Mouse (Mus musculus): ENCODE measurements around the gene Scamp4. TPM values are rescaled to one million over a fixed set of nuclear protein-coding genes. Genes with fewer than 3 reads are reported as not detected.
A peak's percentile ranks its signal among the peaks of the same experiment; 100 is the strongest.

Gene Scamp4
- polyA plus RNA-seq, 1 experiment from 2014 or later: 65.9 TPM

DNA sequence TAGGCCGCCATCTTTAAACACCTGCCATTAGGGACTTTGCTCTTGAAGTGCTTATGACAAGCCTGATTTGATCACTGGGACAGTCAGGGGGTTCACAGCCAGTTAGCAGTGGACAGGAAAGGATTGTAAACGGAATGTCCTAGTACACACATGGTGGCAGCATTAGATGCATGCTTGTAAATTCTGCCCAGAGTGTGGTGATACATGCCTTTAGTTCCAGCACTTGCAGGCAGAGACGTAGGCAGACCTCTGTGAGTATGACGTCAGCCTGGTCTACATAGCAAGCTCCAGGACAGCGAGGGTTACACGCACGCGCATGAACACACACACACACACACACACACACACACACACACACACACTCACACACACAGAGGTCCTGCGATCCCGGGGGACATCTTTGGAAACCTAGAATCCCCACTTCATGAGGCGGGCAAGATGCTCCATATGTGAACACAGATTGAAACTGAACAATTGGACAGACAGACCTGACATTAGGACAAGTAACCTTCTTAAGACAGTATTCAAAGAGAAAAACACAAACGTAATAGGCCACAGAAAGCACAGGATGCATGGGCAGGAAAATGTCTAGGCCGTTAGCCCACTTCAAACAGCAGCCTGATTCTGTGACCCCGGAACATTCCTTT is 55.6 kb downstream of the Scamp4 start:
- Histone ChIP-seq H3K27me3 (ENCODE audit: control insufficient read depth, insufficient read depth, low read length) (no peaks in the 10 kb centered on the region), H3K4me3 (ENCODE audit: control insufficient read depth in 1 of 2, insufficient read depth in 1 of 2, low read depth in 1 of 2, low read length in 2 of 2) (no peak overlapping the region), H3K9ac (ENCODE audit: low read length) (no peak overlapping the region), H3K36me3 (ENCODE audit: control insufficient read depth, insufficient read depth, low read length) (no peaks in the 10 kb centered on the region), H3K27ac (replicated peaks in 1 of 2; ENCODE audit: control insufficient read depth in 1 of 2, insufficient read depth in 1 of 2, low read depth in 2 of 2, low read length in 2 of 2) (no peak overlapping the region), H3K4me1 (ENCODE audit: control insufficient read depth in 2 of 2, insufficient read depth in 2 of 2, low read length in 2 of 2) (peaks cover 13 to 29% of the 10 kb centered on the region in 2 experiments), H3K4me2 (ENCODE audit: low read length) (no peak overlapping the region), H3K9me3 (ENCODE audit: control insufficient read depth, low read length) (no peaks in the 10 kb centered on the region)
- no peak for ATAC-seq (ENCODE audit: insufficient number of reproducible peaks, insufficient read depth, low FRiP score, low read depth)
- WGBS: 83% methylated on average over 14 of the region's 14 CpGs

DNA sequence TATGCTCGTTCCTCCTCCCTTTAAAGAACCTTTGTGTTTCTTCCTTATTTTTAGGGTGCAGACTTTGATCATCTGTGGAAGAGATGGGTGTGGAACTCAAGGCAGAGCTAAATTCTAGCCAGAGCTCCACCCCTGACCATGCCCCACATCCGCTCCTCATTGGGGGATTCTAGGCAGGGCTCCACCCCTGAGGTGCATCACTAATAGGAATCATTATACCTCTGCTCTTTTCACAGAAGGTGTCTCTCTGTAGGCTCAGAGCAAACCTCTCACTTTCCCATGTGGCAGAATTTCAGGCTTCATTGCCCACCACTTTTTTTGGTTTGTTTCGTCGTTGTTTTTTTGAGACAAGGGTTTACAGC is 56.1 kb downstream of the Scamp4 start:
- 65% methylated on average over 4 of the region's 4 CpGs for WGBS
- H3K4me2 ChIP-seq (ENCODE audit: low read length): peak overlapping the region; percentile 47; the same call in 1 of the 2 replicates
- peak overlapping the region; percentile 51; the same call in 1 of the 2 replicates for H3K9ac ChIP-seq (ENCODE audit: low read length)
- no peak for ATAC-seq (ENCODE audit: insufficient number of reproducible peaks, insufficient read depth, low FRiP score, low read depth)
- peaks cover 18 to 34% of the 10 kb centered on the region in 2 experiments for H3K4me1 ChIP-seq (ENCODE audit: control insufficient read depth in 2 of 2, insufficient read depth in 2 of 2, low read length in 2 of 2)
- H3K9me3 ChIP-seq (ENCODE audit: control insufficient read depth, low read length): no peaks in the 10 kb centered on the region
- H3K4me3 ChIP-seq (ENCODE audit: control insufficient read depth in 1 of 2, insufficient read depth in 1 of 2, low read depth in 1 of 2, low read length in 2 of 2): no peak overlapping the region
- H3K27me3 ChIP-seq (ENCODE audit: control insufficient read depth, insufficient read depth, low read length): no peaks in the 10 kb centered on the region
- no peak overlapping the region for H3K27ac ChIP-seq (replicated peaks in 1 of 2; ENCODE audit: control insufficient read depth in 1 of 2, insufficient read depth in 1 of 2, low read depth in 2 of 2, low read length in 2 of 2)
- H3K36me3 ChIP-seq (ENCODE audit: control insufficient read depth, insufficient read depth, low read length): no peaks in the 10 kb centered on the region

DNA sequence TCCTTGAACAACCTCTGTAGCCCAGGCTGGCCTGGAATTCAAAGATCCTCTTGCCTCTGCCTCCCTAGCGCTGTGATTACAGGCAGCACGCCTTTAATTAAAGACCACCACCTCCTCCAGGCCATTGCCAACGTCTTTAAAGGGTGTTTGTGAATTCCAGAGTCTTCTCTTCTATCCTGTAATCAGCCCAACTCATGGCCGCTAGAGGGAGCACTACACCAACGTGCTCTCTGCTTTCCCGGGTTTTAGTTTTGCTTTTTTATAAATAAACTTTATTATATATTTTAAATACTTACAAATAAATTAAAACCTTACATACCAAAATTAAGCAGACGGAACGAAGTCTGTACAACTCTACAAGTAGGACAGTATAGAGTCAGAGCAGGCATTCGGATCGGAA is 56.5 kb downstream of the Scamp4 start:
- H3K4me2 ChIP-seq (ENCODE audit: low read length): peak overlapping the region; percentile 47
- H3K27ac ChIP-seq (replicated peaks in 1 of 2; ENCODE audit: control insufficient read depth in 1 of 2, insufficient read depth in 1 of 2, low read depth in 2 of 2, low read length in 2 of 2): no peak overlapping the region
- no peak for ATAC-seq (ENCODE audit: insufficient number of reproducible peaks, insufficient read depth, low FRiP score, low read depth)
- 11% methylated on average over 10 of the region's 10 CpGs for WGBS
- no peaks in the 10 kb centered on the region for H3K36me3 ChIP-seq (ENCODE audit: control insufficient read depth, insufficient read depth, low read length)
- peaks cover 22 to 36% of the 10 kb centered on the region in 2 experiments for H3K4me1 ChIP-seq (ENCODE audit: control insufficient read depth in 2 of 2, insufficient read depth in 2 of 2, low read length in 2 of 2)
- no peaks in the 10 kb centered on the region for H3K27me3 ChIP-seq (ENCODE audit: control insufficient read depth, insufficient read depth, low read length)
- peak overlapping the region; percentile 51 for H3K9ac ChIP-seq (ENCODE audit: low read length)
- peak overlapping the region in 1 of 2 experiments; percentile 17; a peak in 2 of 4 replicates for H3K4me3 ChIP-seq (ENCODE audit: control insufficient read depth in 1 of 2, insufficient read depth in 1 of 2, low read depth in 1 of 2, low read length in 2 of 2)
- no peaks in the 10 kb centered on the region for H3K9me3 ChIP-seq (ENCODE audit: control insufficient read depth, low read length)

DNA sequence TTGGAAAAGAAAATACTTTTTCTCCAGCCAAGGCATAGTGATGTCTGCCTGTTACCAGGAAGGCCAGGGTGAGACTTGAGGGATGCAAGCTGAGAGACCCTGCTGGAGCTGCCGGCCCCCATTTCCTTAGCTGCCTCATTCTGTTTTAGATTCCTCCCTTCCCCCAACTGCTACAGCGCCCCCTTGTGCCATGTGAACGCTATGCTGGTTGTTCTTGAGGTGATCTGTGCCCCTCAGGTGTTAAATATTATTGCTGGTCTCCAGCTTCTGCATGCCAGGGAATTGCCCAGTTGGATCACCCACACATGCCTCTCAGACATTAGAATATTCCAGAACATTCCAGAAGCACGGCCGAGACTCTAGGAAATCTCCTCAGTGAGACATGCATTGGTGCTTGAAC is 58.5 kb downstream of the Scamp4 start:
- no peaks in the 10 kb centered on the region for H3K27me3 ChIP-seq (ENCODE audit: control insufficient read depth, insufficient read depth, low read length)
- no peak overlapping the region for H3K4me2 ChIP-seq (ENCODE audit: low read length)
- peaks cover 8% of the 10 kb centered on the region for H3K36me3 ChIP-seq (ENCODE audit: control insufficient read depth, insufficient read depth, low read length)

DNA sequence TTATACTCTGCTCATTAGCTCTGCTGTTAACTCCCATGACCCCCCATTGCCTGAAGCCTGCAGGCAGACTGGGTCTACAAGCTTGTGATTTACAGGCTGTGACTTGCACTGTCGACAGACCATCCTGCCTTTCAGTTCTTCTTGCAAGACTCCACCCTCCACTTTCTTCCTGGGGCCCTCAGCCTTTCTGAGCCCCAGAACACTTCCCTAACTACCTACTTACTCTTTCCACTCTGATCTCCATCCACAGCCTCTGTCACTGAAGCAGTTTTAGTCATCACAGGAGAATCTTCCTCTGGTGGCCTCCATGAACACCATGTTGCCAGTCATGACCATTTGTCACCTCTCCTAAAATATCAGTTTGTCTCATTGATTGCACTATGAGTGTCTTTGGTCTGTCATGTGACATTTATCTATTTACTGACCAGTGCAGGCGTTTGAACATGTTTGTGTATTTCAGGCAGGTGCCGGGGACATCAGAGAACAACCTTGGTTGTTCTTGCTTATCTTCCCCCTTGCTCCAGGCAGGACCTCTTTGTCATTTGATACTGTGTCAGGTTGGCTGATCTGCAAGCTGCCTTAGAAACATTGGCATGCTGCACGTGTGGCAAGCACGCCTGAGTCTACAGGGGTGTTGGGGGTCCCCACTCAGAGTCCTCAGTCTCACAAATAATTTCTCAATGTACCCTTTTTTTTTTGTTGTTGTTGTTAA is 61.0 kb downstream of the Scamp4 start:
- peaks cover 22 to 40% of the 10 kb centered on the region in 2 experiments for H3K4me1 ChIP-seq (ENCODE audit: control insufficient read depth in 2 of 2, insufficient read depth in 2 of 2, low read length in 2 of 2)
- WGBS: 19% methylated on average over 5 of the region's 5 CpGs
- no peak overlapping the region; the same call in 1 of the 2 replicates for H3K4me2 ChIP-seq (ENCODE audit: low read length)

More for the DNA sequence above, 58.5 kb downstream of the Scamp4 start:
- 31% methylated on average over 5 of the region's 5 CpGs for WGBS
- Histone ChIP-seq H3K9ac (ENCODE audit: low read length) (no peak overlapping the region), H3K9me3 (ENCODE audit: control insufficient read depth, low read length) (no peaks in the 10 kb centered on the region), H3K4me3 (ENCODE audit: control insufficient read depth in 1 of 2, insufficient read depth in 1 of 2, low read depth in 1 of 2, low read length in 2 of 2) (no peak overlapping the region), H3K27ac (replicated peaks in 1 of 2; ENCODE audit: control insufficient read depth in 1 of 2, insufficient read depth in 1 of 2, low read depth in 2 of 2, low read length in 2 of 2) (no peak overlapping the region), H3K4me1 (ENCODE audit: control insufficient read depth in 2 of 2, insufficient read depth in 2 of 2, low read length in 2 of 2) (peaks cover 26 to 40% of the 10 kb centered on the region in 2 experiments)
- ATAC-seq (ENCODE audit: insufficient number of reproducible peaks, insufficient read depth, low FRiP score, low read depth): no peak

DNA sequence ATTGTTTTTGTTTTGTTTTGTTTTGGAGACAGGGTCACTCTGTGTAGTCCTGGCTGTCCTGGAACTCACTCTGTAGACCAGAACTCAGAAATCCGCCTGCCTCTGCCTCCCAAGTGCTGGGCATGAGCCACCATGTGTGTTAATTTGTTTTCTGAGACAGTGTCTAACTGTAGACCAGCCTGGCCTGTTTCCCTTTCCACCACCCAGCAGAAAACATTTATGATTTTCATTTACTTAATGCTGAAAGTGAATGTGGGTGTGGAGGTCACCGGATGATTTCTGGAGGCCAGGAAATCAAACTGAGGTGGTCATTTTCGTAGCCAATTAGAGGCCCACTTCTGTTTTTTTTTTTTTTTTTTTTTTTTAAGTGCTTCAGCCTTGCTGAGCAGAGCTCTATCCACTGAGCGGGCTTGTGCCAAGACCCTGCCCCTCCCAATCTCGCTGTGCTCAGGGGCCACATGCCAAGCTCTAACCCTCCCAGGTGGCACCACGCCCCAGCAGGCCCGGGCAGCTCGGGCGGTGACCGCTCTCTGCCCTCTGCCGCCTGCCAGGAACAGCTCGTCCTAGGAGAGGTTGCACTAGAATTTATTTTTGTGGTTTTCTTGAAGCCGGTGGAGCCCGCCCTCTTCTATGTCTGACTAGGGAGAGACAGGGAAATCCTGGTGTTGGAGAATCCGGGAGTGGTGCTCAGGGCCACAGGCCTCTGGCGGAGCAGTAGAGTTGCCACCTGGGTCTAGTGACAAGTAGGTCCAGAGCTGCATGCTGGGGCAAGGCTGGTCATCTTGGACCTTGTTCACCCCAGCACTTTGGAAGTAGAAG is 61.7 kb downstream of the Scamp4 start:
- no peaks in the 10 kb centered on the region for H3K27me3 ChIP-seq (ENCODE audit: control insufficient read depth, insufficient read depth, low read length)
- H3K4me3 ChIP-seq (ENCODE audit: control insufficient read depth in 1 of 2, insufficient read depth in 1 of 2, low read depth in 1 of 2, low read length in 2 of 2): peak overlapping the region in 1 of 2 experiments; percentile 9; a peak in 1 of 4 replicates
- peaks cover 41% of the 10 kb centered on the region for H3K36me3 ChIP-seq (ENCODE audit: control insufficient read depth, insufficient read depth, low read length)
- peak overlapping the region; percentile 85 to 91 for H3K27ac ChIP-seq (replicated peaks in 1 of 2; ENCODE audit: control insufficient read depth in 1 of 2, insufficient read depth in 1 of 2, low read depth in 2 of 2, low read length in 2 of 2)
- H3K9me3 ChIP-seq (ENCODE audit: control insufficient read depth, low read length): no peaks in the 10 kb centered on the region
- peak overlapping the region; percentile 70 for H3K9ac ChIP-seq (ENCODE audit: low read length)
- WGBS: 16% methylated on average over 16 of the region's 16 CpGs
- ATAC-seq (ENCODE audit: insufficient number of reproducible peaks, insufficient read depth, low FRiP score, low read depth): peak; percentile 55
- peak overlapping the region; percentile 60 for H3K4me2 ChIP-seq (ENCODE audit: low read length)
- peaks cover 22 to 38% of the 10 kb centered on the region in 2 experiments for H3K4me1 ChIP-seq (ENCODE audit: control insufficient read depth in 2 of 2, insufficient read depth in 2 of 2, low read length in 2 of 2)

More for the DNA sequence above, 61.0 kb downstream of the Scamp4 start:
- Histone ChIP-seq H3K9ac (ENCODE audit: low read length) (no peak overlapping the region; the same call in 1 of the 2 replicates), H3K9me3 (ENCODE audit: control insufficient read depth, low read length) (no peaks in the 10 kb centered on the region), H3K36me3 (ENCODE audit: control insufficient read depth, insufficient read depth, low read length) (peaks cover 33% of the 10 kb centered on the region), H3K27ac (replicated peaks in 1 of 2; ENCODE audit: control insufficient read depth in 1 of 2, insufficient read depth in 1 of 2, low read depth in 2 of 2, low read length in 2 of 2) (peak overlapping the region; percentile 25 to 91), H3K27me3 (ENCODE audit: control insufficient read depth, insufficient read depth, low read length) (no peaks in the 10 kb centered on the region), H3K4me3 (ENCODE audit: control insufficient read depth in 1 of 2, insufficient read depth in 1 of 2, low read depth in 1 of 2, low read length in 2 of 2) (no peak overlapping the region)
- no peak for ATAC-seq (ENCODE audit: insufficient number of reproducible peaks, insufficient read depth, low FRiP score, low read depth)

DNA sequence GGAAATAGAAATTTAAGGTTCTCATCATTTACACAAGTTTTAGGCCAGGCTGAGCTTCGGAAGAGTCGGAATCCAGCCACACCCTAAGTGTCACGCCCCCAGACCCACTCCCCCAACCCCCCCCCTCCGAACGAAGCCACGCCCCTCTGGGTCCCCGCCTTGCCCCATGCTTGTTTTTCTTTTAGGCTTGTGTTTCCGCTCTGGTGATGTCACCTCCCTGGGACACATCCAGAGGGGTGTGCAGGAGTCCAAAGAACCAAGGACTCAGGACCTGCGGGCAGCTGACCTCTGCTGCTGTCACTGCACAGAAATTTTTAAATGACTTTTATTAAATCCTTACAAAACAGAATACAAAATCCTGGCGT is 62.3 kb downstream of the Scamp4 start:
- no peaks in the 10 kb centered on the region for H3K27me3 ChIP-seq (ENCODE audit: control insufficient read depth, insufficient read depth, low read length)
- ATAC-seq (ENCODE audit: insufficient number of reproducible peaks, insufficient read depth, low FRiP score, low read depth): peak; percentile 58
- peaks cover 46% of the 10 kb centered on the region for H3K36me3 ChIP-seq (ENCODE audit: control insufficient read depth, insufficient read depth, low read length)
- H3K4me3 ChIP-seq (ENCODE audit: control insufficient read depth in 1 of 2, insufficient read depth in 1 of 2, low read depth in 1 of 2, low read length in 2 of 2): peak overlapping the region in 1 of 2 experiments; percentile 9; a peak in 1 of 4 replicates
- peak overlapping the region; percentile 70 for H3K9ac ChIP-seq (ENCODE audit: low read length)
- peaks cover 22 to 39% of the 10 kb centered on the region in 2 experiments for H3K4me1 ChIP-seq (ENCODE audit: control insufficient read depth in 2 of 2, insufficient read depth in 2 of 2, low read length in 2 of 2)
- peak overlapping the region; percentile 60 for H3K4me2 ChIP-seq (ENCODE audit: low read length)
- 6% methylated on average over 10 of the region's 10 CpGs for WGBS
- H3K27ac ChIP-seq (replicated peaks in 1 of 2; ENCODE audit: control insufficient read depth in 1 of 2, insufficient read depth in 1 of 2, low read depth in 2 of 2, low read length in 2 of 2): peak overlapping the region; percentile 85 to 91
- no peaks in the 10 kb centered on the region for H3K9me3 ChIP-seq (ENCODE audit: control insufficient read depth, low read length)

Data from heart, embryonic 14.5 days (tissue).